Mouse (Mus musculus) CH12.LX (cell line): ENCODE data around the gene Hoxd3. TPM values are rescaled to one million over a fixed set of nuclear protein-coding genes. Genes with fewer than 3 reads are reported as not detected.

Source experiments
- DNase-seq: peaks from one replicate; pipeline ENCODE4 v3.0.0-alpha.2; 2013; ENCODE audit errors: extremely low read depth
- H3K27ac ChIP-seq: 2 replicates; pipeline ENCODE4 v1.5.1; 2012; ENCODE audit warnings: low read depth, mild to moderate bottlenecking, control low read depth, moderate library complexity; ENCODE audit not compliant: insufficient read depth
- H3K27me3 ChIP-seq: replicated peaks from 2 replicates; pipeline ENCODE3; 2012; ENCODE audit warnings: inconsistent platforms
- H3K36me3 ChIP-seq, 2 experiments: replicated peaks in 1 of 2; 2 replicates each; pipeline versions ENCODE3 to v1.6.1; 2012; ENCODE audit warnings: inconsistent platforms in 1 of 2, low read length in 1 of 2, mild to moderate bottlenecking in 1 of 2, mixed read lengths in 1 of 2, moderate library complexity in 1 of 2; ENCODE audit not compliant: control insufficient read depth in 1 of 2, insufficient read depth in 1 of 2
- H3K4me1 ChIP-seq, 2 experiments: 2 replicates each; pipeline ENCODE4 v1.6.1; 2012; ENCODE audit warnings: inconsistent platforms in 1 of 2, moderate library complexity in 1 of 2; ENCODE audit not compliant: insufficient read depth in 2 of 2, control insufficient read depth in 1 of 2
- H3K4me2 ChIP-seq: 2 replicates; pipeline ENCODE4 v1.6.1; 2012; ENCODE audit warnings: low read depth, mild to moderate bottlenecking, control low read depth; ENCODE audit not compliant: poor library complexity, insufficient read depth, severe bottlenecking
- H3K4me3 ChIP-seq, 3 experiments: fragments of 150-350 bp in 1 of 3; sonication (generic) in 1 of 3; replicated peaks in 1 of 3; 2 replicates each; pipeline versions ENCODE3 to v1.5.1; 2011 to 2012; ENCODE audit warnings: low read depth in 2 of 3, low read length in 2 of 3, mild to moderate bottlenecking in 2 of 3, moderate library complexity in 2 of 3, control low read depth in 1 of 3, improper control_type of control experiment in 1 of 3, inconsistent platforms in 1 of 3, mixed read lengths in 1 of 3; ENCODE audit not compliant: poor library complexity in 1 of 3
- H3K79me2 ChIP-seq: replicated peaks from 2 replicates; pipeline ENCODE4 v1.6.1; 2012; ENCODE audit warnings: mild to moderate bottlenecking, moderate library complexity; ENCODE audit not compliant: control insufficient read depth, poor library complexity, insufficient read depth, severe bottlenecking; ENCODE audit errors: extremely low read depth
- H3K9ac ChIP-seq: 2 replicates; pipeline ENCODE4 v1.6.1; 2012; ENCODE audit warnings: low read depth, mild to moderate bottlenecking, control low read depth, moderate library complexity; ENCODE audit not compliant: insufficient read depth
- H3K9me3 ChIP-seq: replicated peaks from 2 replicates; pipeline ENCODE3; 2012; ENCODE audit warnings: low read length, inconsistent platforms, mixed read lengths
- BHLHE40 ChIP-seq: IDR thresholded peaks from 2 replicates; pipeline ENCODE4 v1.6.1; 2011; ENCODE audit warnings: mild to moderate bottlenecking, low read depth, low read length, improper control_type of control experiment
- CTCF ChIP-seq, 2 experiments: IDR thresholded peaks in 1 of 2; conservative IDR thresholded peaks in 1 of 2; 2 replicates each; pipeline ENCODE4 v1.5.1; 2011 to 2012; ENCODE audit warnings: low read depth in 2 of 2, low read length in 2 of 2, improper control_type of control experiment in 1 of 2, inconsistent platforms in 1 of 2, mild to moderate bottlenecking in 1 of 2, moderate library complexity in 1 of 2
- EP300 ChIP-seq: IDR thresholded peaks from 2 replicates; pipeline ENCODE4 v1.6.1; 2011; ENCODE audit warnings: low read length, improper control_type of control experiment
- ETS1 ChIP-seq: conservative IDR thresholded peaks from 2 replicates; pipeline ENCODE4 v1.6.1; 2012; ENCODE audit warnings: low read depth, mild to moderate bottlenecking, inconsistent platforms, low read length, improper control_type of control experiment, moderate library complexity
- JUND ChIP-seq: conservative IDR thresholded peaks from 2 replicates; pipeline ENCODE4 v1.6.1; 2011; ENCODE audit warnings: low read depth, low read length, improper control_type of control experiment
- KAT2A ChIP-seq: IDR thresholded peaks from 2 replicates; pipeline ENCODE4 v1.6.1; 2012; ENCODE audit warnings: low read length, improper control_type of control experiment, inconsistent platforms; ENCODE audit not compliant: insufficient replicate concordance
- MAFK ChIP-seq: IDR thresholded peaks from 2 replicates; pipeline ENCODE4 v1.6.1; 2011; ENCODE audit warnings: low read length, improper control_type of control experiment; ENCODE audit not compliant: insufficient replicate concordance
- MAZ ChIP-seq: IDR thresholded peaks from 2 replicates; pipeline ENCODE4 v1.6.1; 2012; ENCODE audit warnings: low read depth, mild to moderate bottlenecking, inconsistent platforms, low read length, improper control_type of control experiment, moderate library complexity
- MEF2A ChIP-seq: IDR thresholded peaks from 2 replicates; pipeline ENCODE4 v1.6.1; 2014; ENCODE audit warnings: low read depth, mild to moderate bottlenecking, inconsistent platforms, low read length, improper control_type of control experiment, borderline replicate concordance
- MXI1 ChIP-seq: IDR thresholded peaks from 2 replicates; pipeline ENCODE4 v1.6.1; 2011; ENCODE audit warnings: mild to moderate bottlenecking, low read depth, low read length, improper control_type of control experiment
- MYC ChIP-seq: IDR thresholded peaks from 2 replicates; pipeline ENCODE4 v1.6.1; 2011; ENCODE audit warnings: low read depth, mild to moderate bottlenecking, improper control_type of control experiment, low read length
- NELFE ChIP-seq: IDR thresholded peaks from 2 replicates; pipeline ENCODE4 v1.6.1; 2011; ENCODE audit warnings: low read depth, low read length, improper control_type of control experiment
- NRF1 ChIP-seq: IDR thresholded peaks from 2 replicates; pipeline ENCODE4 v1.6.1; 2014; ENCODE audit warnings: low read depth, mild to moderate bottlenecking, inconsistent platforms, low read length, improper control_type of control experiment, moderate library complexity
- SIN3A ChIP-seq: IDR thresholded peaks from 2 replicates; pipeline ENCODE4 v1.6.1; 2012; ENCODE audit warnings: low read length, improper control_type of control experiment, inconsistent platforms
- TBP ChIP-seq: conservative IDR thresholded peaks from 2 replicates; pipeline ENCODE4 v1.6.1; 2011; ENCODE audit warnings: low read depth, low read length, improper control_type of control experiment
- TCF12 ChIP-seq: IDR thresholded peaks from 2 replicates; pipeline ENCODE4 v1.6.1; 2014; ENCODE audit warnings: low read depth, mild to moderate bottlenecking, inconsistent platforms, low read length, improper control_type of control experiment
- ZNF384 ChIP-seq: IDR thresholded peaks from 2 replicates; pipeline ENCODE4 v1.6.1; 2012; ENCODE audit warnings: low read depth, low read length, improper control_type of control experiment, inconsistent platforms
- dilution Hi-C: fragments of 300-500 bp; cut with MboI; formaldehyde crosslinking; loops from 2 replicates; pipeline ENCODE4 v1.14.3; 2020; ENCODE audit warnings: low sequenced_read_pairs; ENCODE audit not compliant: extremely low pct_unique_long_range_greater_than_20kb, extremely low pct_ligation_motif_present
- in situ Hi-C: fragments of 300-500 bp; cut with MboI; formaldehyde crosslinking; loops from 3 replicates; pipeline ENCODE4 v1.14.3; 2019; ENCODE audit warnings: low sequenced_read_pairs, low pct_ligation_motif_present, low pct_unique_long_range_greater_than_20kb, mixed read lengths
- polyA plus RNA-seq: library from polyadenylated mRNA; unstranded; fragments of >175 nt; gene quantifications from 2 replicates; pipeline ENCODE4 v1.2.1, GENCODE M21; 2012; ENCODE audit warnings: low read depth; ENCODE audit not compliant: insufficient read length
- total RNA-seq, 2 experiments: library from RNA; depleted of rRNA; stranded (reverse); fragments of 300-350 nt in 1 of 2; fragments of >200 nt in 1 of 2; gene quantifications; 2 replicates each; pipeline ENCODE4 v1.2.3; 2012 to 2014

The Hoxd3 gene
- total and polyA plus RNA-seq, 3 experiments = 0.12 to 1.1 TPM; not detected in 1

DNA sequence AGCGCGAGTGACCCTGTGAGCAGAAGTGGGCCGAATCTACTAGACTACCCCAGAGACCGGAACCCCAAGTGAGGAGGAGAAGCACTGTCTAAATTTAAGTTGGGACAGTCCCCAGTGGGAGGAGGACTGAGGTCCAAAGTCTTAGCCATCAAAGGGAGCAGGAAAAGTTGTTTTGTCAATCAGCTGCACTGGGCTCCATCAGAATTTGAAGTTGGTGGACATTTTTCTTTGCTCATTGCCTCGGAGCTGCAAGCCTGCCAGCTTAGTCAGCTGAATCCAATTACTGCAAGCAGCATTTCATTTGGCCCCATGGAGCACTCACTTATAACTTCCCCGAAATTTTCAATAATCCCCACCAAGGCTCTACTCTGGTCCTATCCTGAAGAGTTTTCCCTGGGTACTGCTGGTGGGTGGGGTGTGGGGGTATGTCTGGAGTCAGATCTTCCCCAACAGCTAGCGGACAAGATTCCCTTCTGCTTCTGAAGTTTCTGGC lies 25.9 kb downstream of the Hoxd3 start:
- no peak for TF ChIP-seq NELFE
- TF ChIP-seq MEF2A = peak; percentile 20; the same call in 1 of the 2 replicates
- Histone ChIP-seq H3K9ac (no peak overlapping the region), H3K4me2 (peak overlapping the region; percentile 63), H3K4me1 (peaks cover 14 to 35% of the 10 kb centered on the region in 2 experiments), H3K27ac (no peak overlapping the region; the same call in 1 of the 2 replicates), H3K4me3 (no peak overlapping the region), H3K27me3 (no peaks in the 10 kb centered on the region), H3K36me3 (peaks cover 7 to 29% of the 10 kb centered on the region in 2 experiments), H3K9me3 (peaks cover 16% of the 10 kb centered on the region), H3K79me2 (0 out of 2 replicates have a peak, but pooled peaks cover 3% of the 10 kb centered on the region)
- dilution Hi-C loops (no loop called here), in situ Hi-C loops (no loop called here)
- DNase-seq = peak; percentile 16

DNA sequence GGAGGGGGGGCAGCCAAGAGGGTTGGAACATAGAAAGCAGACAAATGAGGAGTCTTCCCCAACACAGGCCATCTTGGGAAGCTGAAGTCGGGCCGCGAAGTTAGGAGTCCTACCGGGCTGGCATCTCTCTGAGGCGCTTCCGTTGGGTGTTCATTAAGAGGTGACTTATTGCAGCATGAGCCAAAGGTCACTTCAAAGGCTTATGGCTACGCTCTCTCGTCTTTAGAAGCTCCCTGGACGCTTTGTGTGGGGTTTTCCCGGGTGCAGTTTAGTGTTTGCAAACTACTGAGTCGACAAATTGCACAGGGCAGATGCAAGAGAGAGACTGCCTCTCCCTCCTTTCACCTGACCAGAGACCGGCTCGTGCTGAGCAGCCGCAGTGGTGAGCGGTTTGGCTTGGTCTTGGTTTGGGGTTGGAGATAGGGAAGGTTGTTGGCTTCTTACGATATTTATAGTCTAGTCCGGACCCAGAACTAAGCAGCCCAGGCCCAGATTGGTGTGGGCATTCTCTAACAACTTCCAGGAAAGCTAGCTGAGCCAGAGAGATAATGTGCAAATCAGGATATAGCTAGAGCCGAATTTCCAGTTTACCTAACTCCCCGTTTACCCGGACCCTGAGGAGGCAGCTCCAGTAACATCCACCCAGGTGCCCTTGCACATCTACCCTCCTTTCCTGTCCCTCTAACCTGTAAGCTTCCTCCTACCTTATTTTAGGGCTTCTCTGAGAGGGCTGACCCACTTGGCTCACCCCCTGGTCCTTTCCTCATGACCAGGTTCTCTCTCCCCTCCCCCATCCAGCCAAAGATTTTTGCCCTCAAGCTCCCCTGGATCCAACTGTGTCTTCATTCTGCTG lies 27.1 kb downstream of the Hoxd3 start:
- H3K4me2 ChIP-seq = peak overlapping the region; percentile 63
- H3K27ac ChIP-seq = peak overlapping the region; percentile 82
- peak overlapping the region; percentile 36; the same call in 1 of the 2 replicates for H3K9ac ChIP-seq
- no peaks in the 10 kb centered on the region for H3K27me3 ChIP-seq
- in situ Hi-C loops (no loop called here), dilution Hi-C loops (no loop called here)
- H3K79me2 ChIP-seq = no peaks in the 10 kb centered on the region
- peaks cover 16% of the 10 kb centered on the region for H3K9me3 ChIP-seq
- peaks cover 7 to 29% of the 10 kb centered on the region in 2 experiments for H3K36me3 ChIP-seq
- H3K4me1 ChIP-seq = peaks cover 14 to 33% of the 10 kb centered on the region in 2 experiments
- peak; percentile 28 for DNase-seq
- peak overlapping the region in 1 of 3 experiments; percentile 42 for H3K4me3 ChIP-seq
- peak; percentile 77 for TF ChIP-seq NRF1
- TF ChIP-seq SIN3A = 0 out of 2 replicates have a peak, but pooled peaks have one; percentile 20
- no peak for TF ChIP-seq ZNF384
- TF ChIP-seq TCF12 = 0 out of 2 replicates have a peak, but pooled peaks have one; percentile 19
- TF ChIP-seq ETS1 = peak; percentile 49; the same call in 1 of the 2 replicates
- TF ChIP-seq MXI1 = no peak
- no peak for TF ChIP-seq CTCF (conservative IDR thresholded peaks at IDR 0.05 in 1 of 2, IDR thresholded peaks at IDR 0.05 in 1 of 2; ENCODE audit: low read depth in 2 of 2, low read length in 2 of 2)
- 0 out of 2 replicates have a peak, but pooled peaks have one; percentile 19 for TF ChIP-seq MYC
- TF ChIP-seq BHLHE40 = peak; percentile 95
- peak; percentile 85; the same call in 1 of the 2 replicates for TF ChIP-seq MAFK
- no peak for TF ChIP-seq MAZ
- no peak for TF ChIP-seq NELFE
- TF ChIP-seq EP300 = no peak
- 0 out of 2 replicates have a peak, but pooled peaks have one; percentile 18 for TF ChIP-seq TBP
- TF ChIP-seq KAT2A = no peak
- TF ChIP-seq JUND = no peak
